Mouse (Mus musculus): ENCODE measurements around the gene Lrrc8d.
A peak's percentile ranks its signal among the peaks of the same experiment; 100 is the strongest.

Lrrc8d gene

GRCm38 (mm10) chr5:105718138-105718670 is 18.4 kb downstream of the Lrrc8d start:
- DNase-seq: no peak

- DNase-seq: no peak
Observed at GRCm38 (mm10) chr5:105721267-105721666, 21.5 kb downstream of the Lrrc8d start.

GRCm38 (mm10) chr5:105722807-105723206 is 23.0 kb downstream of the Lrrc8d start:
- DNase-seq: no peak

GRCm38 (mm10) chr5:105730193-105730831 is 30.5 kb downstream of the Lrrc8d start:
- peak; percentile 58 for DNase-seq

GRCm38 (mm10) chr5:105731173-105731626 is 31.4 kb downstream of the Lrrc8d start:
- no peak for DNase-seq

- peak; percentile 78 for DNase-seq
Observed at GRCm38 (mm10) chr5:105731627-105732432, 32.1 kb downstream of the Lrrc8d start.

GRCm38 (mm10) chr5:105732433-105732891 is 32.7 kb downstream of the Lrrc8d start:
- DNase-seq: peak; percentile 56

- DNase-seq: no peak
Observed at GRCm38 (mm10) chr5:105733226-105733625, 33.5 kb downstream of the Lrrc8d start.

- DNase-seq: no peak
Observed at GRCm38 (mm10) chr5:105736365-105736764, 36.6 kb downstream of the Lrrc8d start.

- no peak for DNase-seq
Observed at GRCm38 (mm10) chr5:105737145-105737544, 37.4 kb downstream of the Lrrc8d start.

GRCm38 (mm10) chr5:105740437-105740836 is 40.7 kb downstream of the Lrrc8d start:
- no peak for DNase-seq

GRCm38 (mm10) chr5:105742641-105743040 is 42.9 kb downstream of the Lrrc8d start:
- peak; percentile 51 for DNase-seq

GRCm38 (mm10) chr5:105745324-105745723 is 45.6 kb downstream of the Lrrc8d start:
- peak; percentile 55 for DNase-seq

- DNase-seq: no peak
Observed at GRCm38 (mm10) chr5:105745927-105746454, 46.2 kb downstream of the Lrrc8d start.

- no peak for DNase-seq
Observed at GRCm38 (mm10) chr5:105754803-105755202, 55.0 kb downstream of the Lrrc8d start.

GRCm38 (mm10) chr5:105755491-105755890 is 55.7 kb downstream of the Lrrc8d start:
- no peak for DNase-seq

GRCm38 (mm10) chr5:105757978-105758377 is 58.2 kb downstream of the Lrrc8d start:
- DNase-seq: peak; percentile 48

GRCm38 (mm10) chr5:105758866-105759265 is 59.1 kb downstream of the Lrrc8d start:
- peak; percentile 68 for DNase-seq

- no peak for DNase-seq
Observed at GRCm38 (mm10) chr5:105761848-105762482, 62.2 kb downstream of the Lrrc8d start.

GRCm38 (mm10) chr5:105764369-105764768 is 64.6 kb downstream of the Lrrc8d start:
- no peak for DNase-seq

- no peak for DNase-seq
Observed at GRCm38 (mm10) chr5:105765386-105765785, 65.6 kb downstream of the Lrrc8d start.

- DNase-seq: no peak
Observed at GRCm38 (mm10) chr5:105776368-105776767, 76.6 kb downstream of the Lrrc8d start.

All from kidney, postnatal 10 days (tissue).